Comparison of ENCODE assay signal across 8 mouse cellular contexts in genomic region chr16:92302506-92302905, GRCm38 (mm10). TPM values are rescaled to one million over a fixed set of nuclear protein-coding genes. Genes with fewer than 3 reads are reported as not detected.
DNase-seq lines count a peak whose midpoint lies in the region; ATAC-seq and TF ChIP-seq lines count a peak whose summit lies in the region.

No protein-coding gene starts in this region.

- no peaks in the 10 kb centered on the region for H3K9me3 ChIP-seq in lung, embryonic 16.5 days (ENCODE audit: control insufficient read depth, low read length)
- no peaks in the 10 kb centered on the region for H3K9me3 ChIP-seq in limb, embryonic 11.5 days (ENCODE audit: control insufficient read depth, low read length)
- no peaks in the 10 kb centered on the region for H3K9me3 ChIP-seq in stomach, embryonic 14.5 days (ENCODE audit: control insufficient read depth, low read depth, low read length)

- no peak for ATAC-seq in lung, embryonic 16.5 days (ENCODE audit: low read depth)
- ATAC-seq in limb, embryonic 11.5 days (ENCODE audit: insufficient number of reproducible peaks, low FRiP score, low TSS enrichment, low read depth), result no peak
- ATAC-seq in stomach, embryonic 14.5 days (ENCODE audit: insufficient number of reproducible peaks, insufficient read depth, low FRiP score, low read depth), result no peak

- no peak for TF ChIP-seq CTCF in lung, adult 2 months (IDR thresholded peaks at IDR 0.05; ENCODE audit: insufficient read depth, low read length)

- WGBS in lung, embryonic 16.5 days, result 62% methylated on average over 5 of the region's 5 CpGs
- 46% methylated on average over 5 of the region's 5 CpGs for WGBS in lung, adult 2 months
- 56% methylated on average over 5 of the region's 5 CpGs for WGBS in limb, embryonic 11.5 days
- WGBS in stomach, embryonic 14.5 days, result 52% methylated on average over 5 of the region's 5 CpGs

- H3K4me1 ChIP-seq in lung, embryonic 16.5 days (replicated peaks; ENCODE audit: control insufficient read depth, insufficient read depth, low read length), result peaks cover 15% of the 10 kb centered on the region
- peaks cover 6% of the 10 kb centered on the region; the same call in 1 of the 2 replicates for H3K4me1 ChIP-seq in lung, adult 2 months (ENCODE audit: control insufficient read depth, insufficient read depth, low read length)
- H3K4me1 ChIP-seq in limb, embryonic 11.5 days (ENCODE audit: control insufficient read depth, insufficient read depth, low read length), result peaks cover 17% of the 10 kb centered on the region
- peaks cover 11% of the 10 kb centered on the region for H3K4me1 ChIP-seq in stomach, embryonic 14.5 days (ENCODE audit: control insufficient read depth, insufficient read depth, low read length)

- H3K9ac ChIP-seq in lung, embryonic 16.5 days (ENCODE audit: low read length), result 0 out of 2 replicates have a peak overlapping the region, but pooled peaks have one; percentile 91
- no peak overlapping the region; the same call in 1 of the 2 replicates for H3K9ac ChIP-seq in limb, embryonic 11.5 days (ENCODE audit: low read length)
- H3K9ac ChIP-seq in stomach, embryonic 14.5 days (replicated peaks; ENCODE audit: low read depth, low read length), result peak overlapping the region; percentile 73; the same call in 1 of the 2 replicates

- DNase-seq in cerebellum, adult 11-12 months, result peak; percentile 56
- DNase-seq in cerebellum, postnatal 36 days, result no peak
- no peak for DNase-seq in lung, adult 2 months
- no peak for DNase-seq in limb, embryonic 11.5 days (ENCODE audit: low spot score)
- no peak for DNase-seq in right cerebral cortex, adult 18-20 months
- DNase-seq in kidney, postnatal 10 days, result no peak

- H3K27ac ChIP-seq in lung, embryonic 16.5 days (ENCODE audit: low read length), result no peak overlapping the region
- no peak overlapping the region for H3K27ac ChIP-seq in limb, embryonic 11.5 days (replicated peaks; ENCODE audit: low read depth, low read length)
- H3K27ac ChIP-seq in stomach, embryonic 14.5 days (ENCODE audit: low read length), result no peak overlapping the region

- H3K27me3 ChIP-seq in lung, embryonic 16.5 days (ENCODE audit: control insufficient read depth, insufficient read depth, low read depth, low read length), result no peaks in the 10 kb centered on the region
- H3K27me3 ChIP-seq in limb, embryonic 11.5 days (ENCODE audit: control insufficient read depth, insufficient read depth, low read length), result no peaks in the 10 kb centered on the region
- no peaks in the 10 kb centered on the region for H3K27me3 ChIP-seq in stomach, embryonic 14.5 days (ENCODE audit: control insufficient read depth, insufficient read depth, low read length)

- H3K36me3 ChIP-seq in lung, embryonic 16.5 days (ENCODE audit: control insufficient read depth, insufficient read depth, low read length), result peaks cover 14% of the 10 kb centered on the region
- no peaks in the 10 kb centered on the region for H3K36me3 ChIP-seq in limb, embryonic 11.5 days (ENCODE audit: control insufficient read depth, insufficient read depth, low read length)
- peaks cover 15% of the 10 kb centered on the region for H3K36me3 ChIP-seq in stomach, embryonic 14.5 days (ENCODE audit: control insufficient read depth, insufficient read depth, low read length)

- peak overlapping the region; percentile 89 for H3K4me2 ChIP-seq in lung, embryonic 16.5 days (ENCODE audit: low read depth, low read length)
- peak overlapping the region; percentile 73; the same call in 1 of the 2 replicates for H3K4me2 ChIP-seq in limb, embryonic 11.5 days (ENCODE audit: low read depth, severe bottlenecking)
- H3K4me2 ChIP-seq in stomach, embryonic 14.5 days (replicated peaks; ENCODE audit: low read depth, low read length), result peak overlapping the region; percentile 78

- peak overlapping the region; percentile 77 for H3K4me3 ChIP-seq in lung, embryonic 16.5 days (ENCODE audit: low read length)
- H3K4me3 ChIP-seq in lung, adult 2 months (replicated peaks; ENCODE audit: extremely low read depth, low read depth, low read length), result no peak overlapping the region
- no peak overlapping the region for H3K4me3 ChIP-seq in limb, embryonic 11.5 days (ENCODE audit: low read depth, low read length)
- no peak overlapping the region for H3K4me3 ChIP-seq in stomach, embryonic 14.5 days (ENCODE audit: low read depth, low read length)

- TF ChIP-seq POLR2A in lung, adult 2 months (IDR thresholded peaks at IDR 0.05; ENCODE audit: borderline replicate concordance, extremely low read depth, low read depth, low read length), result no peak

RNA-seq across cellular contexts. Expression of gene Smim11, which starts 1.4 kb away (rescaled TPM):
- polyA plus RNA-seq in lung, embryonic 16.5 days (2015; fragmentation: Nextera tagmentation; extraction: Ambion mirVana), result 132 and 142 TPM in 2 replicates
- 22.4 and 22.9 TPM in 2 replicates for polyA plus RNA-seq in lung, adult 2 months (2012; rRNA removed)
- 124 and 127 TPM in 2 replicates for polyA plus RNA-seq in limb, embryonic 11.5 days (2014; fragmentation: Nextera tagmentation; extraction: Ambion mirVana)
- 143 and 151 TPM in 2 replicates for polyA plus RNA-seq in stomach, embryonic 14.5 days (2014; fragmentation: Nextera tagmentation; extraction: Ambion mirVana)

RNA-seq across cellular contexts. Expression of gene Kcne2, which starts 10.3 kb away (rescaled TPM):
- polyA plus RNA-seq in lung, embryonic 16.5 days (2015; fragmentation: Nextera tagmentation; extraction: Ambion mirVana), result 1.3 and 1.4 TPM in 2 replicates
- polyA plus RNA-seq in lung, adult 2 months (2012; rRNA removed), result 12.5 and 17.5 TPM in 2 replicates
- polyA plus RNA-seq in limb, embryonic 11.5 days (2014; fragmentation: Nextera tagmentation; extraction: Ambion mirVana), result 0.27 TPM in 1 of 2 replicates, not detected in the other
- polyA plus RNA-seq in stomach, embryonic 14.5 days (2014; fragmentation: Nextera tagmentation; extraction: Ambion mirVana), result 1.8 and 2.2 TPM in 2 replicates

RNA-seq across cellular contexts. Expression of gene Fam243, which starts 18.7 kb away (rescaled TPM):
- polyA plus RNA-seq in lung, embryonic 16.5 days (2015; fragmentation: Nextera tagmentation; extraction: Ambion mirVana), result not detected in 2 replicates
- not detected in 2 replicates for polyA plus RNA-seq in lung, adult 2 months (2012; rRNA removed)
- not detected in 2 replicates for polyA plus RNA-seq in limb, embryonic 11.5 days (2014; fragmentation: Nextera tagmentation; extraction: Ambion mirVana)
- 0.08 TPM in 1 of 2 replicates, not detected in the other for polyA plus RNA-seq in stomach, embryonic 14.5 days (2014; fragmentation: Nextera tagmentation; extraction: Ambion mirVana)

RNA-seq across cellular contexts. Expression of gene Kcne1, which starts 56.8 kb away (rescaled TPM):
- 0.63 and 1.0 TPM in 2 replicates for polyA plus RNA-seq in lung, embryonic 16.5 days (2015; fragmentation: Nextera tagmentation; extraction: Ambion mirVana)
- polyA plus RNA-seq in lung, adult 2 months (2012; rRNA removed), result not detected in 2 replicates
- polyA plus RNA-seq in limb, embryonic 11.5 days (2014; fragmentation: Nextera tagmentation; extraction: Ambion mirVana), result 0.09 and 0.11 TPM in 2 replicates
- 0.07 and 0.77 TPM in 2 replicates for polyA plus RNA-seq in stomach, embryonic 14.5 days (2014; fragmentation: Nextera tagmentation; extraction: Ambion mirVana)
